In the genomic region with DNA sequence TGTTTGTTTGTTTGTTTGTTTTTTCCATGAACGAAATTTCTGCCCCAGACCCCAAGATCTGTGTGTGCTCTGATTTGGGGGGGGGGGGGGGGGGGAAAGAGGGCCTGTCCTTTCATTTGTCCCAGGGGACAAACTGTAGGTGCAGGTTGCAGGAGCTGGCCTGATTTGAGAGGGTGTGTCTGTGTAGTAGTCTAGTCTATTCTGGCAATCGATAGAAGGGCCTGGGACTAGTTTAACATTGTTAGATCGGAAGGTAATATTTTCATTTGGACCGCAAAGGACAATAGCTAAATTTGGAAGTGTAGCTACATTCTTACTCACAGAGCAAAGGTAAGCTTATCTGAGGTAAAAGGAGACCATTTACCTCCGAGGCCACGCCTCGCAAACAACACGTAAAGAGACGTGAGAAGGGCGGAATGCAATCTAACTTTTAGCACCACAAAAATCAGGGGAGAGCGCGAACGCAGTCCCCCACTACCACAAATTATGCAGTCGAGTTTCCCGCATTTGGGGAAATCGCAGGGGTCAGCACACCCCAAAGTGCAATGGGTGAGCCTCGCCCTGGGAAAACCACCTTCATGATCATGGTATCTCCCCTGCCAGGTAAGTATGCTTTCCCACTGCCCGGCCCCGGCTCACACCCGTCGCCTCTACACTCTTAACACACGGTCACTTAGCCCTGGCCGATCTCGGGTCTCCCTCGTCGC, we compare ENCODE assay signal across 8 mouse cellular contexts.
DNase-seq lines count a peak whose midpoint lies in the region; ATAC-seq and TF ChIP-seq lines count a peak whose summit lies in the region.
"Not testable (repeated sequence)": the region's sequence is repeated elsewhere in the genome, so short reads cannot be mapped to it uniquely, and the experiment has no call there.

No protein-coding gene starts in this region.

- no CpG with 5 or more reads among the region's 26 CpGs for WGBS in embryonic facial prominence, embryonic 14.5 days
- no CpG with 5 or more reads among the region's 26 CpGs for WGBS in forebrain, postnatal 0 days
- no CpG with 5 or more reads among the region's 26 CpGs for WGBS in hindbrain, postnatal 0 days
- no CpG with 5 or more reads among the region's 26 CpGs for WGBS in kidney, postnatal 0 days
- WGBS in liver, embryonic 14.5 days (ENCODE audit: insufficient replicate concordance), result no CpG with 5 or more reads among the region's 26 CpGs
- no CpG with 5 or more reads among the region's 26 CpGs for WGBS in midbrain, postnatal 0 days
- WGBS in stomach, embryonic 16.5 days, result no CpG with 5 or more reads among the region's 26 CpGs

- TF ChIP-seq EP300 in liver, embryonic 14.5 days (IDR thresholded peaks at IDR 0.05; ENCODE audit: low read depth), result not testable (repeated sequence)

- H3K4me2 ChIP-seq in embryonic facial prominence, embryonic 14.5 days (ENCODE audit: low read depth, low read length); forebrain, postnatal 0 days (ENCODE audit: low read depth); hindbrain, postnatal 0 days (ENCODE audit: low read depth, low read length); kidney, postnatal 0 days (ENCODE audit: low read length); liver, embryonic 14.5 days (ENCODE audit: low read depth); midbrain, postnatal 0 days (ENCODE audit: low read depth, low read length, poor library complexity, severe bottlenecking); stomach, embryonic 16.5 days (ENCODE audit: low read depth, low read length): not testable (repeated sequence)

- not testable (repeated sequence) for H3K27ac ChIP-seq in embryonic facial prominence, embryonic 14.5 days (replicated peaks; ENCODE audit: low read depth, low read length); forebrain, postnatal 0 days (ENCODE audit: low read depth, low read length); hindbrain, postnatal 0 days; kidney, postnatal 0 days; liver, embryonic 14.5 days; midbrain, postnatal 0 days (ENCODE audit: low read depth, low read length); stomach, embryonic 16.5 days (ENCODE audit: low read length)

- H3K9me3 ChIP-seq in embryonic facial prominence, embryonic 14.5 days (ENCODE audit: control insufficient read depth, low read length); forebrain, postnatal 0 days (ENCODE audit: low read length); hindbrain, postnatal 0 days (ENCODE audit: low read length); kidney, postnatal 0 days (replicated peaks; ENCODE audit: low read length); liver, embryonic 14.5 days (ENCODE audit: control insufficient read depth, low read length); midbrain, postnatal 0 days (ENCODE audit: low read length); stomach, embryonic 16.5 days (replicated peaks; ENCODE audit: control insufficient read depth, low read length): not testable (repeated sequence)

- not testable (repeated sequence) for H3K4me3 ChIP-seq in embryonic facial prominence, embryonic 14.5 days (ENCODE audit: low read depth, low read length); forebrain, postnatal 0 days (ENCODE audit: low read depth, low read length); hindbrain, postnatal 0 days (ENCODE audit: low read length); kidney, postnatal 0 days (replicated peaks; ENCODE audit: low read depth, low read length); liver, embryonic 14.5 days (ENCODE audit: insufficient read depth in 1 of 2, low read depth in 2 of 2, low read length in 2 of 2); midbrain, postnatal 0 days (ENCODE audit: low read depth, low read length); stomach, embryonic 16.5 days (replicated peaks; ENCODE audit: low read length)

- H3K9ac ChIP-seq in embryonic facial prominence, embryonic 14.5 days (ENCODE audit: low read depth, low read length); forebrain, postnatal 0 days; hindbrain, postnatal 0 days (replicated peaks; ENCODE audit: low read length); kidney, postnatal 0 days (ENCODE audit: low read depth, low read length); liver, embryonic 14.5 days (replicated peaks); midbrain, postnatal 0 days (replicated peaks; ENCODE audit: low read length, poor library complexity, severe bottlenecking); stomach, embryonic 16.5 days (ENCODE audit: low read length): not testable (repeated sequence)

- not testable (repeated sequence) for DNase-seq in embryonic facial prominence, embryonic 14.5 days (ENCODE audit: low spot score); forebrain, postnatal 0 days; hindbrain, postnatal 0 days (ENCODE audit: low spot score); kidney, postnatal 0 days (ENCODE audit: low spot score); liver, embryonic 14.5 days (ENCODE audit: low read depth in 3 of 3, low spot score in 3 of 3); midbrain, postnatal 0 days (ENCODE audit: low spot score)

- H3K4me1 ChIP-seq in embryonic facial prominence, embryonic 14.5 days (ENCODE audit: control insufficient read depth, insufficient read depth, low read length); forebrain, postnatal 0 days (ENCODE audit: insufficient read depth); hindbrain, postnatal 0 days (ENCODE audit: insufficient read depth, low read length); kidney, postnatal 0 days (replicated peaks; ENCODE audit: insufficient read depth, low read length); liver, embryonic 14.5 days (replicated peaks; ENCODE audit: control insufficient read depth in 2 of 2, insufficient read depth in 2 of 2, low read length in 1 of 2); midbrain, postnatal 0 days (ENCODE audit: insufficient read depth, low read length); stomach, embryonic 16.5 days (ENCODE audit: control insufficient read depth, insufficient read depth, low read length): not testable (repeated sequence)

- TF ChIP-seq CTCF in forebrain, postnatal 0 days (IDR thresholded peaks at IDR 0.05; ENCODE audit: low read depth); hindbrain, postnatal 0 days (IDR thresholded peaks at IDR 0.05; ENCODE audit: low read depth); kidney, postnatal 0 days (IDR thresholded peaks at IDR 0.05; ENCODE audit: low read depth); liver, embryonic 14.5 days (IDR thresholded peaks at IDR 0.05; ENCODE audit: low read depth); midbrain, postnatal 0 days (IDR thresholded peaks at IDR 0.05): not testable (repeated sequence)

- H3K27me3 ChIP-seq in embryonic facial prominence, embryonic 14.5 days (replicated peaks; ENCODE audit: control insufficient read depth, insufficient read depth, low read length), result peaks cover 20% of the 10 kb centered on the region
- peaks cover 20% of the 10 kb centered on the region for H3K27me3 ChIP-seq in forebrain, postnatal 0 days (ENCODE audit: insufficient read depth, low read length)
- peaks cover 19% of the 10 kb centered on the region for H3K27me3 ChIP-seq in hindbrain, postnatal 0 days (ENCODE audit: insufficient read depth, low read length)
- H3K27me3 ChIP-seq in kidney, postnatal 0 days (ENCODE audit: insufficient read depth, low read length), result peaks cover 17% of the 10 kb centered on the region
- H3K27me3 ChIP-seq in liver, embryonic 14.5 days (ENCODE audit: control insufficient read depth, insufficient read depth, low read length), result not testable (repeated sequence)
- peaks cover 17% of the 10 kb centered on the region for H3K27me3 ChIP-seq in midbrain, postnatal 0 days (ENCODE audit: insufficient read depth, low read length)
- H3K27me3 ChIP-seq in stomach, embryonic 16.5 days (ENCODE audit: control insufficient read depth, insufficient read depth, low read length), result peaks cover 12% of the 10 kb centered on the region; the same call in 1 of the 2 replicates

- ATAC-seq in embryonic facial prominence, embryonic 14.5 days (ENCODE audit: low read depth), result peak; percentile 84
- peak; percentile 27; the same call in 1 of the 2 replicates for ATAC-seq in forebrain, postnatal 0 days
- ATAC-seq in hindbrain, postnatal 0 days, result 0 out of 2 replicates have a peak, but pooled peaks have one; percentile 49
- ATAC-seq in kidney, postnatal 0 days (replicated peaks; ENCODE audit: low FRiP score, low read depth), result peak; percentile 61
- ATAC-seq in liver, embryonic 14.5 days (ENCODE audit: insufficient read depth), result peak; percentile 87
- ATAC-seq in megakaryocyte progenitor cell, adult 5-6 weeks (replicated peaks; ENCODE audit: poor library complexity), result peak; percentile 93
- peak; percentile 60 for ATAC-seq in midbrain, postnatal 0 days (ENCODE audit: low FRiP score)
- ATAC-seq in stomach, embryonic 16.5 days (ENCODE audit: insufficient read depth, low FRiP score), result peak; percentile 79

- not testable (repeated sequence) for H3K36me3 ChIP-seq in embryonic facial prominence, embryonic 14.5 days (ENCODE audit: control insufficient read depth, insufficient read depth, low read length); forebrain, postnatal 0 days (ENCODE audit: insufficient read depth); hindbrain, postnatal 0 days (ENCODE audit: insufficient read depth, low read length); kidney, postnatal 0 days (ENCODE audit: insufficient read depth, low read length); liver, embryonic 14.5 days (replicated peaks; ENCODE audit: control insufficient read depth, insufficient read depth, low read depth); midbrain, postnatal 0 days (ENCODE audit: insufficient read depth, low read length); stomach, embryonic 16.5 days (ENCODE audit: control insufficient read depth, insufficient read depth, low read length)

Comparison
In these comparisons a context has a peak if more than half of its experiments do, and no peak if none do; other contexts are left out.
1. ATAC-seq: peak in every context shown above with its lines; median percentile 93 in megakaryocyte progenitor cell, adult 5-6 weeks; 87 in liver, embryonic 14.5 days; 84 in embryonic facial prominence, embryonic 14.5 days; 79 in stomach, embryonic 16.5 days; 61 in kidney, postnatal 0 days; 60 in midbrain, postnatal 0 days; 49 in hindbrain, postnatal 0 days; 27 in forebrain, postnatal 0 days.